Mouse (Mus musculus) WW6 (cell line): ENCODE results near the gene Scfd1.

Experiments used
- DNase-seq: peaks from one replicate; pipeline ENCODE4 v3.0.0-alpha.2; 2013; ENCODE audit warnings: low read depth, low spot score

Gene Scfd1

GRCm38 (mm10) chr12:51377003-51377887 is at the start of gene Scfd1:
Gene Scfd1 (plus strand): TSS chr12:51377510.
- peak; percentile 88 for DNase-seq

- DNase-seq = no peak
These were observed 40.3 kb upstream of the Scfd1 start for GRCm38 (mm10) chr12:51337014-51337413.

- peak; percentile 16 for DNase-seq
These were observed 31.2 kb upstream of the Scfd1 start for GRCm38 (mm10) chr12:51346121-51346520.

- peak; percentile 86 for DNase-seq
These were observed 29.2 kb upstream of the Scfd1 start, which contains the start of gene G2e3 for GRCm38 (mm10) chr12:51347988-51348697. Gene G2e3 (plus strand): TSS chr12:51348061.

- DNase-seq = no peak
These were observed 28.7 kb upstream of the Scfd1 start for GRCm38 (mm10) chr12:51348698-51348998.

GRCm38 (mm10) chr12:51355296-51355695 is 22.0 kb upstream of the Scfd1 start:
- no peak for DNase-seq

- no peak for DNase-seq
These were observed 16.0 kb upstream of the Scfd1 start for GRCm38 (mm10) chr12:51361294-51361693.

GRCm38 (mm10) chr12:51362898-51363297 is 14.4 kb upstream of the Scfd1 start:
- DNase-seq = no peak

GRCm38 (mm10) chr12:51368504-51368903 is 8.8 kb upstream of the Scfd1 start:
- DNase-seq = no peak

- DNase-seq = no peak
These were observed 529 bp downstream of the Scfd1 start for GRCm38 (mm10) chr12:51377888-51378190.

GRCm38 (mm10) chr12:51399871-51400270 is 22.6 kb downstream of the Scfd1 start:
- DNase-seq = no peak

GRCm38 (mm10) chr12:51402060-51402698 is 24.9 kb downstream of the Scfd1 start:
- no peak for DNase-seq

GRCm38 (mm10) chr12:51403987-51404586 is 26.8 kb downstream of the Scfd1 start:
- DNase-seq = no peak

GRCm38 (mm10) chr12:51411362-51411761 is 34.1 kb downstream of the Scfd1 start:
- no peak for DNase-seq

- DNase-seq = no peak
These were observed 60.2 kb downstream of the Scfd1 start for GRCm38 (mm10) chr12:51437541-51437940.

GRCm38 (mm10) chr12:51438311-51438710 is 61.0 kb downstream of the Scfd1 start:
- DNase-seq = no peak

GRCm38 (mm10) chr12:51449303-51449702 is 72.0 kb downstream of the Scfd1 start:
- DNase-seq = no peak

GRCm38 (mm10) chr12:51470881-51471280 is 93.6 kb downstream of the Scfd1 start:
- no peak for DNase-seq

- no peak for DNase-seq
These were observed 103.9 kb downstream of the Scfd1 start for GRCm38 (mm10) chr12:51481246-51481645.

- no peak for DNase-seq
These were observed 114.7 kb downstream of the Scfd1 start for GRCm38 (mm10) chr12:51492040-51492439.

- DNase-seq = no peak
These were observed 116.2 kb downstream of the Scfd1 start for GRCm38 (mm10) chr12:51493476-51493875.

GRCm38 (mm10) chr12:51494641-51495040 is 117.3 kb downstream of the Scfd1 start:
- no peak for DNase-seq
